ENCODE assay signal across 17 mouse cellular contexts in the genomic region with DNA sequence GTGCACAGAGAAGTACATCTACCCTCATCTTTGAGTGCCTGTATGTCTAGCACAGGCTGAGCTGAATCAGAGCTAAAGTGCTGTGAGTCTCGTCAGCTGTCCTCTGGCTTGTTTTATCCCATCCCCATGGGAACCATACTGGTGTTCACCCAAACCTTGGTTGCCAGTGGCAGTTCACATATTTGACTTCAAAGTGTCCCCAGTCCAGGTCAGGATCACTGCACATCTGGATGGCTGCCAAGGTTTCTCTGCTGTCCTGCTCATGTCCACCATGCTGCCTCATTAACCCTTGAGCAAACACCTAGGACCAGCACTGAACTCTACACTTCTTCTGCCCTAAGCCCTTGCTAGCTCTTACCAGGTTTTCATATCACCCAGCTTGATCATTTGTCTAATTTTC. TPM values are rescaled to one million over a fixed set of nuclear protein-coding genes. Genes with fewer than 3 reads are reported as not detected.
DNase-seq lines count a peak whose midpoint lies in the region; ATAC-seq and TF ChIP-seq lines count a peak whose summit lies in the region.
"Had no signal": no experiment of that assay in that cellular context is flagged by ENCODE, and none has a peak within 500 bp of the region (broad histone marks: within the 10 kb centered on the region; RNA-seq: fewer than 3 reads in every experiment).

No protein-coding gene starts in this region.

- intact Hi-C loops in heart, postnatal 36 days (cut with DNase I), result no loop called here
- intact Hi-C loops in left cerebral cortex, adult 2 months (cut with DNase I), result no loop called here

- 29% methylated on average over 1 of the region's 1 CpGs for WGBS in liver, postnatal 0 days (ENCODE audit: insufficient replicate concordance)
- 64% methylated on average over 1 of the region's 1 CpGs for WGBS in midbrain, embryonic 11.5 days

- H3K4me3 ChIP-seq in liver, postnatal 0 days (ENCODE audit: low read depth, low read length), result no peak overlapping the region
- H3K4me3 ChIP-seq in midbrain, embryonic 11.5 days (ENCODE audit: low read depth, low read length), result no peak overlapping the region
- no peak overlapping the region for H3K4me3 ChIP-seq in left cerebral cortex, adult 2 months
- H3K4me3 ChIP-seq: embryonic facial prominence, embryonic 13.5 days; heart, embryonic 15.5 days; hindbrain, embryonic 13.5 days; limb, embryonic 15.5 days; stomach, embryonic 15.5 days had no signal

- TF ChIP-seq EP300 in liver, postnatal 0 days (IDR thresholded peaks at IDR 0.05; ENCODE audit: low read depth), result no peak

- no peaks in the 10 kb centered on the region for H3K9me3 ChIP-seq in liver, postnatal 0 days (ENCODE audit: low read length)
- no peaks in the 10 kb centered on the region for H3K9me3 ChIP-seq in midbrain, embryonic 11.5 days (ENCODE audit: control insufficient read depth, low read length)
- H3K9me3 ChIP-seq: embryonic facial prominence, embryonic 13.5 days; heart, embryonic 15.5 days; hindbrain, embryonic 13.5 days; limb, embryonic 15.5 days; stomach, embryonic 15.5 days had no signal

- H3K36me3 ChIP-seq in liver, postnatal 0 days (replicated peaks; ENCODE audit: insufficient read depth, low read length), result no peaks in the 10 kb centered on the region
- H3K36me3 ChIP-seq in midbrain, embryonic 11.5 days (ENCODE audit: control insufficient read depth, insufficient read depth, low read length), result no peaks in the 10 kb centered on the region
- H3K36me3 ChIP-seq: embryonic facial prominence, embryonic 13.5 days; heart, embryonic 15.5 days; limb, embryonic 15.5 days; stomach, embryonic 15.5 days had no signal

- H3K4me1 ChIP-seq in liver, postnatal 0 days (ENCODE audit: insufficient read depth), result no peaks in the 10 kb centered on the region
- no peaks in the 10 kb centered on the region for H3K4me1 ChIP-seq in midbrain, embryonic 11.5 days (ENCODE audit: control insufficient read depth, insufficient read depth, low read length)
- H3K4me1 ChIP-seq: embryonic facial prominence, embryonic 13.5 days; heart, embryonic 15.5 days; hindbrain, embryonic 13.5 days; limb, embryonic 15.5 days; stomach, embryonic 15.5 days had no signal

- H3K27ac ChIP-seq in liver, postnatal 0 days (ENCODE audit: low read depth), result no peak overlapping the region
- H3K27ac ChIP-seq in midbrain, embryonic 11.5 days (ENCODE audit: low read depth, low read length), result no peak overlapping the region
- no peak overlapping the region for H3K27ac ChIP-seq in left cerebral cortex, adult 2 months
- H3K27ac ChIP-seq: embryonic facial prominence, embryonic 13.5 days; heart, embryonic 15.5 days; hindbrain, embryonic 13.5 days; limb, embryonic 15.5 days; macrophage; stomach, embryonic 15.5 days had no signal

- H3K9ac ChIP-seq in liver, postnatal 0 days (replicated peaks), result no peak overlapping the region
- no peak overlapping the region for H3K9ac ChIP-seq in midbrain, embryonic 11.5 days (ENCODE audit: low read length)
- H3K9ac ChIP-seq: embryonic facial prominence, embryonic 13.5 days; heart, embryonic 15.5 days; hindbrain, embryonic 13.5 days; limb, embryonic 15.5 days; stomach, embryonic 15.5 days had no signal

- no peaks in the 10 kb centered on the region for H3K27me3 ChIP-seq in liver, postnatal 0 days (ENCODE audit: insufficient read depth, low read length)
- no peaks in the 10 kb centered on the region for H3K27me3 ChIP-seq in midbrain, embryonic 11.5 days (ENCODE audit: control insufficient read depth, insufficient read depth, low read length)
- H3K27me3 ChIP-seq: heart, embryonic 15.5 days; limb, embryonic 15.5 days; stomach, embryonic 15.5 days had no signal

- DNase-seq in heart, adult 11 months, result peak; percentile 71
- no peak for DNase-seq in heart, postnatal 36 days
- DNase-seq in kidney, adult 8-10 months, result peak; percentile 17 to 19
- DNase-seq in kidney, postnatal 4 days, result peak; percentile 29 to 40
- DNase-seq in liver, postnatal 0 days, result peak; percentile 44
- no peak for DNase-seq in midbrain, embryonic 11.5 days (ENCODE audit: low spot score, missing footprints)
- DNase-seq in left cerebral cortex, adult 2 months (ENCODE audit: extremely low spot score in 1 of 2, low spot score in 2 of 2), result no peak
- DNase-seq: cerebellum, adult 2 months; midbrain, embryonic 14.5 days; right cerebral cortex, adult 18-20 months had no signal

- peak; percentile 73 for ATAC-seq in liver, postnatal 0 days
- no peak for ATAC-seq in midbrain, embryonic 11.5 days (ENCODE audit: low FRiP score)

- no peak for TF ChIP-seq CTCF in liver, postnatal 0 days (IDR thresholded peaks at IDR 0.05; ENCODE audit: low read depth)
- no peak for TF ChIP-seq CTCF in left cerebral cortex, adult 2 months (IDR thresholded peaks at IDR 0.05)

- no peak overlapping the region for H3K4me2 ChIP-seq in liver, postnatal 0 days (ENCODE audit: low read depth, low read length)
- H3K4me2 ChIP-seq in midbrain, embryonic 11.5 days, result no peak overlapping the region
- H3K4me2 ChIP-seq: embryonic facial prominence, embryonic 13.5 days; heart, embryonic 15.5 days; hindbrain, embryonic 13.5 days; limb, embryonic 15.5 days; stomach, embryonic 15.5 days had no signal

RNA-seq across cellular contexts. Expression of a gene that starts 7.4 kb away (rescaled TPM):
- not detected for total RNA-seq in heart, postnatal 36 days (2021)
- polyA plus RNA-seq in liver, postnatal 0 days (2015; fragmentation: Nextera tagmentation; extraction: Ambion mirVana), result not detected in 2 replicates
- 0.10 and 0.18 TPM in 2 replicates for polyA plus RNA-seq in midbrain, embryonic 11.5 days (2014; fragmentation: Nextera tagmentation; extraction: Ambion mirVana)
- total RNA-seq in left cerebral cortex, adult 2 months (2021), result 1 to 10 TPM; 1.5 TPM
- total RNA-seq: granulocyte monocyte progenitor cell, adult 5-6 weeks had no signal

Comparison
In these comparisons a context has a peak if more than half of its experiments do, and no peak if none do; other contexts are left out.
1. DNase-seq: peak in heart, adult 11 months (single experiment), kidney, adult 8-10 months (2 of 2), kidney, postnatal 4 days (2 of 2) and liver, postnatal 0 days (single experiment); none in heart, postnatal 36 days (0 of 2), midbrain, embryonic 11.5 days (single experiment) and left cerebral cortex, adult 2 months (0 of 2).